Mouse (Mus musculus): ENCODE results near the gene Ropn1l.

The Ropn1l gene

DNA sequence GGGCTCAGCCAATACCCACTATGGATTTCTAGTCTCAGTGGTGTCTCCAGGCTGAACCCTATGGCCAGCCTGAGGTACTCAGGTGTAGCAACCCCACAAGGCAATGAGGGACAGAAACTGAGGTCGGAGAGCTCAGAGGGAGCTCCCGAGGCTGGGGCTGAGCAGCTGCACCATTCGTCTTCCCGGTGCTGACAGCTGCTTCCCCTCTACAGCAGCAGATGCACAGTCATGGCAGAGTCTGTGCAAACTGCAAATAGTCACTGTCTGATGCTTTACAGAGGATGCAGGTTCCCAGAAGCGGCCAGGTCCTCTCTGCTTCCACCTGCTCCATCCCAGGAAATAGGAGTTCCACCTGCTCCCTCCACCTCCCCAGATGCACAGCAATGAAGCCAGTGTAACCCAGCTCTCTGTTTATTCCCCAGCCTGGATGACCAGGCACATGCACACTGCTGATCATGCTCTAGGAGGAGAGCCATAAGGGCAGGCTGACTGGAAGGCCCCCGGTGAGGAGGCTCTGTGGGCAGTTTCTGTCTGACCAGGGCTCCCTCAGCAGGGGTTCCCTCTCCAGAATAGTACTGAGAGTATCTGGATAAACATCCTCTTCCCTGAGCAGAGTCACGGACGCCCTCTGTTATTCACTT, 27.4 kb downstream of the Ropn1l start:
- TF ChIP-seq GATA4 (IDR thresholded peaks at IDR 0.05; ENCODE audit: insufficient replicate concordance, low read length): no peak

- no peak for TF ChIP-seq GATA4 (IDR thresholded peaks at IDR 0.05; ENCODE audit: insufficient replicate concordance, low read length)
These were observed 30.7 kb downstream of the Ropn1l start for GRCm38 (mm10) chr15:31422649-31423369.

DNA sequence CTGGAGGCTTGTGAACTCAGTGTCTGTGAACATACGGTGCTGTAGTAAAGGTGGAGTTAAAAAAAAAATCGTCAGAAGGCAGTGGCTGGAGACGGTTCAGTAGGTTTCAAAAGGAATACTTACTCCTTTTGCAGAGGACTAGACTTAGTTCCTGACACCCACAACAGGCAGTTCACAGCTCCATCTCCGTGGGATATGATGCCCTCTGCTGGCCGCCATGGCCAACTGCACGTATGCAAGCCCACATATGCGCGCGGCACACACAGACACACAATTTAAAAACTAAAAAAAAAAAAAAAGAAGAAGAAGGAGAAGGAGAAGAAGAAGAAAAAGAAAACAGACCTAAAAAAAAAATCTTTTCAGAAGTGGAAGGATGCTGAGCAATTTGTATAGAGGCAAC, 34.5 kb downstream of the Ropn1l start:
- TF ChIP-seq GATA4 (IDR thresholded peaks at IDR 0.05; ENCODE audit: insufficient replicate concordance, low read length): no peak

DNA sequence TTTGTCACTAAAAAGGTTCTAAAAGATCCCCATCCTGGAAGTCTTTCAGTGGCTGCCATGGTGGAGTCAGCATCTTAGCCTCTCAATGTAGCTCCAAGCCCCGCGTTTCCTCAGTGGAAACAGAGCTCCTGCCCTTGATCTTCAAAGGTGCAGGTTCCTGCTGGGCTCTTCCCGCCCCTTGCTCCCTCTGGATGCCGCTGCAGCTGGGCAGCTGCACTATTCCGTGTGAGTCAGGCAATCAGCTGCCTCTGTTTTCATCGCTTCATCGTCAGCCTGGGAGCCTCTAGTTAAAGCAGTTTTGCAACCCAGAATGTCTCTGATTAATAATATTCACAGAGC, 34.9 kb downstream of the Ropn1l start:
- no peak for TF ChIP-seq GATA4 (IDR thresholded peaks at IDR 0.05; ENCODE audit: insufficient replicate concordance, low read length)

DNA sequence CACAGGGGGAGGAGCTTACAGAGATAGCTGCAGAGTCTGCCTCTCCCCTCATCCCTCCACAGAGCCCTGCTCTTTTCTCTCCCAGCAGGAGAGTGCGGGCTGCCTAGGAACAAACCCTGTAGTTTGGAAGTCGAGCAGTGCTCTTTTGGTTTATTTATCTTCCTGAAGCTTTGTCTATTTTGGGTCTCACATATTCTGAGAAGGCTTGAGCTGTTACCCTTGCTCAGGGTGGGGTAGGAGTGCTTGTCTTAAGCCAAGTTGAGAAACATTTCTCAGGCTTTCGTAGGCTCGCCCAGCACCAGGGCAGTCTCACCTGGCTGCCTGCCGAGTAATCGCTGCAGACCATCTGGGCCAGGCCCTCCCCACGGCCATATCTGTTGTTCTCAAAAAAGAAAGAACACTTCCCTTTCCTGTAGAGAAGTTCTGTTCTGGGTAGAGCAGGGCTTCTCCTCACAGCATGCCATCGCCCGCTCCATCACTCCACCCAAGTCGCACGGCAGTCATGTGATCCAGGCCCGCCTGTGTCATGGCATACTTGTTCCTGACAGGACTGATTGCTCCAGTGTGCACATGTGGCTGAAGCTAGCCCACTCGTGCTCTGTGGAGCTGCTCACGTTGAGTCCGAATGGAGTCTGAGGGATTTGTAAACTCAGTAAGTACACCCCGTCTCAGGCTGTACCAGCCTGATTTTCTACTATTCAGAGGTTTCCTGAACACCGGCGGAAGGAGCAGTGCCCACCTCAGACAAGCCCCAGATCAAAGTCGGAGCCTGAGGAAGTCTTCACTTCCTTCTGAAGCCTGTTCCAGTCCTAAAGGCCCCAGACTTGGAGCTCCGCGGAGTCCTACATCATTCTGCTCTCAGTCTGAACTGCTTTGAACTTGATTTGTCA, 35.5 kb downstream of the Ropn1l start:
- no peak for TF ChIP-seq GATA4 (IDR thresholded peaks at IDR 0.05; ENCODE audit: insufficient replicate concordance, low read length)

DNA sequence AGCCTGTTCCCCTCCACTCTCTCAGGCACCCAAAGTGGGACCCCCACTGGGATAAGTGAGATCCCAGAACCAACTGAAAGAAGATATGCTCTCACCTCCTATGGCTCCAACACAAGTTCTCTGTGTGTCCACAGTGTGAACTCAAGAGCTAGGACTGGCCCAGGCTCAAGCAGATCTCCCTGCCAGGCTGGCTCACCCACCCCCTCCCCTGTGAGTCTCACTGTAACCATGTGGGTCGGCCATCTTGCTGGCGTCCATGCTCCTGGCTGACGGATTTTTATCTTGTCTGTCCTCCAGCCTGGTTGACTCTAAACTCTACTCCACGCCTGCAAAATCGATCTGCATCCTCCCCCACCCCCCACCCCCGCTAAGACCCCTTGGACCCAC, 36.1 kb downstream of the Ropn1l start:
- no peak for TF ChIP-seq GATA4 (IDR thresholded peaks at IDR 0.05; ENCODE audit: insufficient replicate concordance, low read length)

DNA sequence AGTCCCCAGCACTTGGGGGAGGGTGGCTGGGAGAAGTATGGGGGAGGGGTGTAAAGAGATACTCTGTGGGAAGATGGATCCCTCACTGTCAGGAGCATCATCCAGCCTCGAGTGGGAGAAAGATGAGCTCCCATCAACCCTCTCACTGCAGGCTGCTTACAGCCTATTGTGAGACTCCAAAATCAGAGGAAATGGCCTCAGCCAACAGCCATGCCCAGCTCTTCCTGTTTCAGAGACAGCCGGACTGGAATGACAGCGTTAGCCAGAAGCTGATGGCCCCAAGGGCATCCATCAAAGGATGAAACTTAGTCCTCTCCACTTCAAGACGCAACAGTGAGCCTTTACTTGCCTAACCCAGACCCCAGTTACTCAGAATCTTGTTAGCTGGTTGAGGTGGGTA, 38.4 kb downstream of the Ropn1l start:
- no peak for TF ChIP-seq GATA4 (IDR thresholded peaks at IDR 0.05; ENCODE audit: insufficient replicate concordance, low read length)

GRCm38 (mm10) chr15:31414179-31414898, 39.2 kb downstream of the Ropn1l start:
- TF ChIP-seq GATA4 (IDR thresholded peaks at IDR 0.05; ENCODE audit: insufficient replicate concordance, low read length): no peak

- TF ChIP-seq GATA4 (IDR thresholded peaks at IDR 0.05; ENCODE audit: insufficient replicate concordance, low read length): no peak
These were observed 39.9 kb downstream of the Ropn1l start for GRCm38 (mm10) chr15:31413662-31414061.

DNA sequence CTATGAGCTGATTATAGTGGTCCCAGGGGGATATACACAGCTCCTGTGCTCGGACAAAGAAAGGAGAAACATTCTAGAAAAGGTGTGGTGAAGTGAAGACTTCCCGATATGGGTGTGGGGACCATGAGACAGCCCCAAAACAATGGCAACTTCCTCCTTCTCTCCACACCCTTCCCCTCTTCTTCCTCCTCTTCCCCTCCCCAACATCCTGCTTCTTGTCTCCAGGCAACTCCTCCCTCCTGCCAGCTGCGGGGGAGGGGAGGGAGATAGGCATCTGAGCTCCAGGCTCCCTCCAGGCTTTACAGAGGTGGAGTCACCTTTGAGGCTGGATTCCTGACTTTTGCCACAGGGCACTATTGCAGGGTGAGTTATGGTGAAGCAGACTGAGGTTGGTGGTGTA, 40.6 kb downstream of the Ropn1l start:
- TF ChIP-seq GATA4 (IDR thresholded peaks at IDR 0.05; ENCODE audit: insufficient replicate concordance, low read length): no peak

GRCm38 (mm10) chr15:31412436-31412835, 41.1 kb downstream of the Ropn1l start:
- no peak for TF ChIP-seq GATA4 (IDR thresholded peaks at IDR 0.05; ENCODE audit: insufficient replicate concordance, low read length)

GRCm38 (mm10) chr15:31407490-31407889, 46.0 kb downstream of the Ropn1l start:
- no peak for TF ChIP-seq GATA4 (IDR thresholded peaks at IDR 0.05; ENCODE audit: insufficient replicate concordance, low read length)

GRCm38 (mm10) chr15:31406881-31407280, 46.7 kb downstream of the Ropn1l start:
- no peak for TF ChIP-seq GATA4 (IDR thresholded peaks at IDR 0.05; ENCODE audit: insufficient replicate concordance, low read length)

DNA sequence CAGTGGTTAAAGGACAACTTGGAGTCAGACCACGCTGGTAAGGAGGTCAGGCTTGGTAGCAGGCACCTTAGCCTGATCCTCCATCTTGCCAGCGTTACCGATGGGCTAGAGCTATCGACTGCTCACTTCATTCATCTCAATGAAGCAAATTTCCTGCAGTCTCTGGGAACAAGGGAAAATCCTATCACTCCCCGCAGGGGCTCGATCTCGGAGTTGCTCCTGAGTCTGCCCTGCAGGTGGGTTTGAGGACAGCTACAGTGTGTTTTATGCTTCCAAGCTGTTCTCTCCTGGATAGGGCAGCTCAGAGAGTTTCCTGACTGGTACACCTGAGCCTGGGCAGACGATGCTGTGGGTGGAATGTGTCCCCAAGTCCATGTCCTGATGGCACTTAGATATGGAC, 49.2 kb downstream of the Ropn1l start:
- no peak for TF ChIP-seq GATA4 (IDR thresholded peaks at IDR 0.05; ENCODE audit: insufficient replicate concordance, low read length)

GRCm38 (mm10) chr15:31402200-31402892, 51.2 kb downstream of the Ropn1l start:
- TF ChIP-seq GATA4 (IDR thresholded peaks at IDR 0.05; ENCODE audit: insufficient replicate concordance, low read length): no peak
